Mouse (Mus musculus) heart, postnatal 0 days (tissue): ENCODE results near the gene Cpox. TPM values are rescaled to one million over a fixed set of nuclear protein-coding genes. Genes with fewer than 3 reads are reported as not detected.
"Not testable (repeated sequence)": the region's sequence is repeated elsewhere in the genome, so short reads cannot be mapped to it uniquely, and the experiment has no call there.

Source experiments
- ATAC-seq: fragments of 200-750 bp; cut with Nextera tagmentation; 2 replicates; pipeline ENCODE4 v1.8.0; 2017; ENCODE audit warnings: low read depth, moderate number of reproducible peaks, moderate library complexity; ENCODE audit not compliant: insufficient read depth
- DNase-seq: peaks from one replicate; pipeline ENCODE4 v3.0.0-alpha.2; 2016; ENCODE audit warnings: low spot score
- H3K27ac ChIP-seq: fragments of 300-500 bp; sonication (generic); 2 replicates; pipeline ENCODE4 v1.5.1; 2014; ENCODE audit warnings: low read depth, mild to moderate bottlenecking
- H3K27me3 ChIP-seq: fragments of 300-500 bp; sonication (generic); 2 replicates; pipeline ENCODE4 v1.6.1; 2014; ENCODE audit warnings: low read length, mixed read lengths; ENCODE audit not compliant: control insufficient read depth, insufficient read depth
- H3K36me3 ChIP-seq: fragments of 300-500 bp; sonication (generic); replicated peaks from 2 replicates; pipeline ENCODE4 v1.6.1; 2014; ENCODE audit warnings: low read length, mixed read lengths; ENCODE audit not compliant: control insufficient read depth, insufficient read depth
- H3K4me1 ChIP-seq: fragments of 300-500 bp; sonication (generic); 2 replicates; pipeline ENCODE4 v1.6.1; 2014; ENCODE audit warnings: antibody characterized with exemption; ENCODE audit not compliant: control insufficient read depth, insufficient read depth
- H3K4me2 ChIP-seq: fragments of 300-500 bp; sonication (generic); 2 replicates; pipeline ENCODE4 v1.6.1; 2014; ENCODE audit warnings: low read depth, mild to moderate bottlenecking, low read length, moderate library complexity
- H3K4me3 ChIP-seq: fragments of 300-500 bp; sonication (generic); 2 replicates; pipeline ENCODE4 v1.5.1; 2014; ENCODE audit warnings: low read depth, low read length
- H3K9ac ChIP-seq: fragments of 300-500 bp; sonication (generic); replicated peaks from 2 replicates; pipeline ENCODE4 v1.6.1; 2014; ENCODE audit warnings: low read depth, low read length, mixed read lengths
- H3K9me3 ChIP-seq: fragments of 300-500 bp; sonication (generic); replicated peaks from 2 replicates; pipeline ENCODE4 v1.6.1; 2016; ENCODE audit warnings: low read length; ENCODE audit not compliant: control insufficient read depth
- CTCF ChIP-seq: IDR thresholded peaks from 2 replicates; pipeline ENCODE4 v1.5.1; 2016; ENCODE audit warnings: antibody characterized with exemption, control low read depth, low read depth
- EP300 ChIP-seq: IDR thresholded peaks from 2 replicates; pipeline ENCODE4 v1.6.1; 2016; ENCODE audit warnings: antibody characterized with exemption, low read depth
- WGBS: fragments of 180-500 bp; shearing (Covaris S2); extraction: QIAGEN DNeasy Blood & Tissue Kit; methylation state at CpG from one replicate; pipeline ENCODE4 v1.1.7; 2014; 5-methylcytosine and 5-hydroxymethylcytosine counted together
- polyA plus RNA-seq: library from polyadenylated mRNA; unstranded; fragments of >200 nt; fragmentation: Nextera tagmentation; extraction: Ambion mirVana; gene quantifications from 2 replicates; pipeline ENCODE4 v1.2.1, GENCODE M21; 2015
- total RNA-seq: library from RNA; depleted of rRNA; stranded (reverse); fragments of >200 nt; gene quantifications from 2 replicates; pipeline ENCODE4 v1.2.3, GENCODE M21; 2014; ENCODE audit warnings: low replicate concordance

Cpox gene
- total and polyA plus RNA-seq, 2 experiments from 2014 or later, result 15.4 to 27.4 TPM

DNA sequence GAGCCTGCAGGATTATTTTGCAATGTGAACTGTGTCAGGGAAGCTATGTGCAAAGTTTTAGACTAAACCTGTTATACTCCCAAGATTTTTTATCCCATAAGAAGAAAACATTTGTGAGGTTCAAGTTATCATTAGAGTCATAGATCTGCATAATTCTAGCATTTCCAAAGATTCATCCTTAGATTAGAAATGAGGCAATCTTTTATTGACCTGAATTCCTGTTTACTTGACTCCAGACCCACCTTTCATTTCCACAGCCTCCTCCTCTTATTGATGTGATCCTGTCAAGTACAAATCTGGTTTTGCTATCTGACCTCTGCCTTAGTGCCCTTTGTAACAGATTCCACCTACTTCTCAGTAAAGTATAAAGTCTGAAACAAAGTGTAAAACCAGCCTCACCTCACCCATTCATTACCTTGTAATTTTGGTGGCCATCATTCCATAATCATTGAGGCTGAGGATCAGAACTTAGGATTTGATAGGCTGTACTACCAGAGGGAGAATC, 7.8 kb upstream of the Cpox start:
- H3K27ac ChIP-seq, result no peak overlapping the region
- H3K4me1 ChIP-seq, result no peaks in the 10 kb centered on the region
- H3K9ac ChIP-seq, result no peak overlapping the region
- no peak for TF ChIP-seq CTCF
- TF ChIP-seq EP300, result no peak
- no peaks in the 10 kb centered on the region for H3K9me3 ChIP-seq
- H3K27me3 ChIP-seq, result no peaks in the 10 kb centered on the region
- H3K36me3 ChIP-seq, result no peaks in the 10 kb centered on the region
- H3K4me2 ChIP-seq, result no peak overlapping the region
- ATAC-seq (no peak), DNase-seq (no peak)
- H3K4me3 ChIP-seq, result no peak overlapping the region

DNA sequence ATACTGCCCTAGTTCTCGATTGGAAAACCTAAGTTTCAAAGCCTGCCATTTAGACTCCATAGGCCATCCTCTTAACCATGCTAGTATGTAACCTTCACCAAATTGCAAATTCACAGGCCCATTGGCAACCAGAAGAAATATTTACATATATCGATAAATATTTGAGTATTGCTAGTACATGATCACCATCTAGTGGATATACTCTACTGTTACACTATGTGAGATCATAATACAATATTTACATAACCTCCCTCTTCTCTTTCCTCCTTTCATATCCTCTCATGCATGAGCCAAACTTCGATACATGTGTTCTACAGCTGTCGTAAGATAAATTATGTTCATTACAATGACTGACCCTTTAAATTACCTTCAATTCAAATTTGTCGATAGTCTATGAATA, 7.1 kb upstream of the Cpox start:
- Histone ChIP-seq H3K27ac (no peak overlapping the region), H3K4me3 (no peak overlapping the region), H3K9me3 (no peaks in the 10 kb centered on the region), H3K27me3 (no peaks in the 10 kb centered on the region), H3K36me3 (no peaks in the 10 kb centered on the region), H3K9ac (no peak overlapping the region), H3K4me1 (no peaks in the 10 kb centered on the region), H3K4me2 (no peak overlapping the region)
- peak; percentile 52 for DNase-seq
- TF ChIP-seq CTCF (peak; percentile 53), EP300 (no peak)
- no peak for ATAC-seq
- WGBS, result 58% methylated on average over 5 of the region's 5 CpGs

DNA sequence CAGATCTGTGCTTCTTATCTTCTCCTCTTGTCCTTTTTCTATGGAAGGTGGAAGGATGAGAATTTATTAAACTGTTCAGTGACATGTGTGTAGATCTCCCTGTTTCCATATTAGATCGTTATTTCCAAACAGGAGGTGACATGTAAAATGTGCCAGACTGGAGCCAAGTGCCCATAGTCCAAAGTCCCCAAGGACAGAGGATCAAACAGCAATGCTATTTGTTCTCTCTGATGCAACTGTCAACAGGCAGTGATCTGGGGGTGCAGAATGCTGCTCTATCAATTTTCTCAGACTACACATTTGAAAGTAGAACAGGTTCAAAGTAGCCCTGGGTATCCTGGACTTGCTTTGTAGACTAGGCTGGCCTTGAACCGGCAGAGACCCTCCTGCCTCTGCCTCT, 6.3 kb upstream of the Cpox start:
- no peak overlapping the region for H3K4me3 ChIP-seq
- no peaks in the 10 kb centered on the region for H3K9me3 ChIP-seq
- H3K9ac ChIP-seq, result no peak overlapping the region
- H3K27ac ChIP-seq, result no peak overlapping the region
- H3K4me2 ChIP-seq, result no peak overlapping the region
- 80% methylated on average over 2 of the region's 2 CpGs for WGBS
- no peaks in the 10 kb centered on the region for H3K36me3 ChIP-seq
- H3K4me1 ChIP-seq, result no peaks in the 10 kb centered on the region
- no peaks in the 10 kb centered on the region for H3K27me3 ChIP-seq
- TF ChIP-seq EP300, result no peak
- no peak for TF ChIP-seq CTCF
- ATAC-seq (no peak), DNase-seq (no peak)

- not testable (repeated sequence) for H3K9ac ChIP-seq, H3K36me3 ChIP-seq, H3K9me3 ChIP-seq, H3K4me3 ChIP-seq, H3K27ac ChIP-seq, H3K27me3 ChIP-seq, ATAC-seq, H3K4me2 ChIP-seq, DNase-seq, H3K4me1 ChIP-seq
These were observed 5.0 kb upstream of the Cpox start for GRCm38 (mm10) chr16:58665137-58665536.

GRCm38 (mm10) chr16:58666681-58667080, 3.4 kb upstream of the Cpox start:
- not testable (repeated sequence) for H3K27me3 ChIP-seq, ATAC-seq, H3K36me3 ChIP-seq, H3K27ac ChIP-seq, H3K4me2 ChIP-seq, DNase-seq, H3K4me3 ChIP-seq, H3K9ac ChIP-seq, H3K9me3 ChIP-seq
- peaks cover 13% of the 10 kb centered on the region for H3K4me1 ChIP-seq
- 73% methylated on average over 3 of the region's 3 CpGs for WGBS

- Histone ChIP-seq H3K9ac (no peak overlapping the region), H3K4me2 (no peak overlapping the region), H3K9me3 (no peaks in the 10 kb centered on the region), H3K27ac (no peak overlapping the region), H3K4me1 (peaks cover 13% of the 10 kb centered on the region), H3K27me3 (no peaks in the 10 kb centered on the region), H3K36me3 (peaks cover 6% of the 10 kb centered on the region; the same call in 1 of the 2 replicates), H3K4me3 (no peak overlapping the region)
- DNase-seq (no peak), ATAC-seq (no peak)
- 59% methylated on average over 3 of the region's 3 CpGs for WGBS
- no peak for TF ChIP-seq CTCF
- no peak for TF ChIP-seq EP300
These were observed 1.5 kb upstream of the Cpox start for GRCm38 (mm10) chr16:58668586-58668985.
